Mouse (Mus musculus): Measurements from ENCODE around the gene Calm2.
A peak's percentile ranks its signal among the peaks of the same experiment; 100 is the strongest.

Calm2 gene

DNA sequence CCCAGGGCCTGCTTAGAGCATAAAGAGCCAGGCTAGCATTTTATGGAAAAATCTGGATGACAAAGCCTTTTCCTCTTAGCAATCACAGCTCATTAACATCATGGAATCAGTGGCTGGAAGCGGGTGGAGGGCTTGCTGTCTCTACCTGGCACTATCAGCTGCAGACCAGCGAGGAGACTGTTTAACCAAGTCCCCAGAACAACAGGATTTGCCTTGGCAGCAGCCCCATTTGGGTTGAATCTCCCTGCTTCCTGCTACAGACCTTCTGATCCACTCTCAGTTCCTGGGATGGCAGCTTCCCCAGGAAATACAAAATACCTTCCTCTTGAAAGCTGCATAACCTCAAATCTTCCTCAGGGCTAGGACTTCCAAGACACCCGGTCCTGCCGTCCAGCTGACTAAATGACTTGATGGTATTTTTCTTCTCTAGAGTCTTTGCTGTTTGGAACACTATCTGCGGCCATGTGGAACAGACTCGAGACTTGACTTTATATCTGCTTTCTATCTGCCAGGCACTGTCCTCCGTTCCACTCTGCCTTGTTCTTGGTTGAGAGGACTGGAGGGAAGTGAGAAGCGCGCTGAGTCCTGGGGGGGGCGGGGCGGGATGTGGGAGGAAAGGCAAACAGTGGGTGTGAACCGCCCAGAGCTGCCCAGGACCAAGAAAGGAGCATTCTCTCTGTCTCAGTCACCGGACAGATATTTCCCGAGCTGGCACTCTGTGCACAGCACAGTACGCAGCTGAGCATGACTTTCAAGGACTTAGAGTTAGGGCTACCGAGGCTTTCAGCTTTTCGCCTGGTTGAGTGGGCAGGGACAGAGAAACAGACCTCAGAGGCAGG lies 12.4 kb upstream of the Calm2 start:
- DNase-seq: peak; percentile 71

DNA sequence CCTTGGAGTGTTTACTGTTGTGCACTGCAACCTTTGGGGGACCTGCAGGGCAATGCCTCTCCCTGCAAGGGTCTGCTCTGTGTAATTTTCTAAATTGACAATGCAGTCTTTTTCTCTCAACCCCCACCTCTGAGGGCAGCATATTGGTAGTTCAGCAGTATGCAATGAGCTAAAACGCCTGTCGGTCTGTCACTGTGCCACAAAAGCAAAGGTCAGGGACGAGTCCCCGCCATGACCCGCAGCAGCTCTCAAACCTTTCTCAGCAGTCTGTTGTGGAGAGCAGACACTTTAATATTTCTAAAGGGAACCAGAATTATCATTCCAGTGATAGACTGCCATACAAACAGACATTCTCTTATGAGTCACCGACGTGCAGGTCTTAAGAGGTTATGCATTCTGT lies 11.2 kb upstream of the Calm2 start:
- no peak for DNase-seq

DNA sequence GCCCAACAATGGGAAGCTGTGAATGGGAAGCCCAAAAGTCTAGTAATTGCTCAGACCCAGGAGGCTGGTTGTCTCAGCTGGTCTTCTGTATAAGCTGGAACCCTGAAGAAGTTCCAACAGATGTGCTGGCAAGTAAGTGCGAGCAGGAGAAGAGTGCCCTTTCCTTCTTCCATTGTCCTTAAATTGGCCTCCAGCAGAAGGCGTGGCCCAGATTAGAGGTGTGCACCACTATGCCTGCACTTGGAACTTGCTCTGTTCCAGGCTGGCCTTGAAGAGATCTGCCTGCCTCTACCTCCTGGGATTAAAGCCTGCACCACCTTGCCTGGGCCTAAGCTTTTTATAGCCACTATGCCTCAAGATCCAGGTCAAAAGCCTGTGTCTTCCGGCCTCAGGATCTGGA lies 7.4 kb upstream of the Calm2 start:
- no peak for DNase-seq

DNA sequence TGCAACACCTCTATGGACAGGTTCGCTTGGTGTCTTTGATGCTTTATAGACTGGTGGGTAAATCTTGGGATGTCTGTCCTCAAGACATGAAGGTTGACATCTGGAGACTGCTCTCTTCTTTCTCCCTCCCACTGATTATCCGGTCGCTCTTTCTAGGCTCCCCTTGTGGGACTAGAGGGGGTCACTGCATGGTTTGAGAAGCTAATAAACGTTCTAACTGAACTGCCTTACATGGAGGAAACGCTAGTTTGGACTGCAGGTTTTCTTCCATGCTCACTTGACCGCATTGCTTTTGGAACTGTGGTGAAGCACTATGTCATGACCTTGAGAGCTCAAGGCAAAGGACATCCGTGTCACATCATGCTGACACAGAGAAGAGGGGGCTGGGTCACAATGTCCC lies 6.6 kb upstream of the Calm2 start:
- DNase-seq: no peak

DNA sequence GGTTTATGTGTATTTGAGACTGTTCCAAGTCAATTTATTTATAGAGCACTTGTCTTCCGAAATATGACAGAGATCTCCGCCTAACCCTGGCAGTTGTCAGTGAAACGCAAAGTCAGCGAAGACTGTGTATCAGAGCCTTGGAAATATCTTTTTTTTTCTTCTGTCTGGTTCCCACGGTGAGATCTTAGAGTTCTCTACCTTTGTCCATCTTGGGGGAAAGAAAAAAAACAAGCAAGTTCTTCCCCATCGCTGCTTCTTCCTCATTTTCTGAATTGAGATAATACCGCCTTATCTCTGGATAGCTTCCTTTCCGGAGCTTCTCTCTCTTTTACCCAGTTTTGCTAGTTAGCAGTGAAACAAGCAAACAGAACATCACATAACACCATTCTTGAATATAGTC lies 2.1 kb upstream of the Calm2 start:
- DNase-seq: no peak

DNA sequence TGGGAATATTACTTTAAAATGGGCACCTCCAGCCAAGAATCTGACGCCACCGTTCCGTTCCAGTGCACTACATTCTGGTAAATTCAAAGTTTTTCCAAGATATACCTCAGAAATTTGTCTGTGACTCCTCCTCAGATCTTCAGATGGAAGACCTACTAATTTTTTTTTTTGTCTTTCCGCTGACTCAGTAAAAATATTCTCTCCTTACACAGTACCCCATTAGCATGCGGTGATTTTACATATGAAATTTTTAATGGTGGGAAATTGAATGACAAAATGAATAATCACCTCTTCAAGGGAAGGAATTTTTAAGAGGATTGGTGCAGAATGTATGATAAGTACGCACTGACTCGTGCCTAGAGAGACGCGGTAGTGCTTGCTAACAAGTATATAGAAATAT lies 1.6 kb upstream of the Calm2 start:
- no peak for DNase-seq

DNA sequence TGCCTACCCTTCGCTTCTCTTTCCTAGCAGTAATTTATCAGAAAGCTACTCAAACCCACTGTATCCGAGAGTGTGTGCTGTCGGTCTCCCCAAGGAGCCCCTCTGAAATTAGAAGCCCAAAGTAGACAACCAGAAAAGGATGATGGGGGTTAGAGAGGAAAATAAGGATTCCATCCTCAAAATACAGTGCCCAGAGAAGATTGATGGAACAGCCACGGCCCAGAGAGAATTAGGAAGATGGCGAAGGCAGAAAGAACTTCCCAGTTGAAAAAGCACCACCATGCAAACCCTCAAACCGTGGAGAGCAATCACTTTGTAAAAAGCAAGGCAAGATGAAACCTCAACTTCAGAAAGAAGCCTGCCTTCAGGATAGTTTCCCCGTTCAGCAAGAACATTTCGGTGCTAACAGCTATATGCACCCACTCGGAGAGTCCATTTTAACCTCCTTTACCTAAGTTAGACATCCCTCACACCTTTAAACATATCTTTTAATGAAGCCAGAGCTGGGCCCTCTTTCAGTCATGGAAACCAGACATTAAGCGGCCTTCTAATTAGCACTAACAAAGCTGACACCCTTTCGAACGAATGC lies 971 bp upstream of the Calm2 start:
- DNase-seq: no peak

DNA sequence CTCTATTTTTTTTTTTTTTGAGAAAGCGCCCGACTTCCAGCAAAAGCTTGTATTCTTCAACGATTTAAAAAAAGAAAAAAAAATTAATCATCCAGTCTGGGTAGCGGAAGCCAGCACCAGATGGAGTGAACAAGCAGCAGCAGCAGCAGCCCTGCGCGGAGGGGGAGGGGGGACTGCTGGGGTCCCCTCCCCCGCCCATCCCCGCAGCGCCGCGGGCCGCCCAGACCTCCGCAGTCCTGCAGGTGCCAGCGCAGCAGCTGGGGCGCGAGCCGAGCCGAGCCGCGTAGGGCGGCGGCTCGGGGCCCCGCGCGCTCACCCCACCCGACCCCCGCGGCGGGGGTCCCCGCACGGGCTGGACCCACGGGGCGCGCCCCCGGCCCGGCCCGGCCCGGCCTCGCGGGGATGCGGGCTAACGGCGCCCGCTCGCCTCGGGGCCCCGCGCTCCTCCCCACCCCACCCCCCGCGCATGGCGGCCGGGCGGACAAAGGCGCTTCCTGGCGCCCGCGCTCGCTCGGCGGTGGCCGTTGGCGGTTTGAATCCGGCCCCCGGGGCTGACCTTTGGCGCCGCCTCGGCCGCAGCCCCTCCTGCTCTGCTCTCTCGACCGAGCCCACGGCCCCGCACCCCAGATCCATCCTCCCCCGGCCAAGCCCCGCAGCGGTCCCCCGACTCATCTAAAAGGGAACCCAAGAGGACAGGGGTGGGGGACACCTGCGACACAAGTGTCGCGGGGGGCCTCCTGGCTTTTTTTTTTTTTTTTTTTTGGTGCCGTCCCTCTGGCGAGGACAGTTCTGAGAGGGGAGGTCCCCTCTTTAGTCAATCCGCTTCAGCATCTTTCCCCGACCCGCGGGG lies 593 bp downstream of the Calm2 start:
- DNase-seq: peak; percentile 81

DNA sequence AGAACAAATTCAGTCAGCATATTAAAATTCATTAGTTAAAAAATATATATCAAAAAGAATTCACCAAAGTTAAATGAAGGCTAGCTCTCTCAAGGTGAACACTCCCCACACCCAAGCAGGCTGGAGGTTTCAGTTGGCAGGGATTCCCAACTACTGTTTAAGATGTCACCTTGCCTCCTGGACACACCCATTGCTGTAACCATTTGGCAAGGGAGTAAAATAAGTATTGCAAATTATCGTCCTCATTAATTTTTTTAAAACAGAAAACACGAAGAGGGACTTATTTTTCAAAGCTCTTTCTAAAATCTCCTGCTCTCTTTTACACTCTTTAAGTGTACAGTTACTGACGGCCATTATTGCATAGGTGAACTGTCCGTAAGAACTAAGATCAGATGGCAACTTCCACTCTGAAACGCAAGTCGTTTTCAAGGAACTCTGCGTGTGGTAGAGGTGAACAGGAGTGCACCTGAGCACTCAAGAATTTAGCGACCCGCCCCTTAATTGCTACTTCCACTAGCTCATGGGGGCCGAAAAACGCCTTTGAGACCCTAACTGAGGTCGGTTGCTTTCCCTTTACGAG lies 1.3 kb downstream of the Calm2 start:
- DNase-seq: no peak

DNA sequence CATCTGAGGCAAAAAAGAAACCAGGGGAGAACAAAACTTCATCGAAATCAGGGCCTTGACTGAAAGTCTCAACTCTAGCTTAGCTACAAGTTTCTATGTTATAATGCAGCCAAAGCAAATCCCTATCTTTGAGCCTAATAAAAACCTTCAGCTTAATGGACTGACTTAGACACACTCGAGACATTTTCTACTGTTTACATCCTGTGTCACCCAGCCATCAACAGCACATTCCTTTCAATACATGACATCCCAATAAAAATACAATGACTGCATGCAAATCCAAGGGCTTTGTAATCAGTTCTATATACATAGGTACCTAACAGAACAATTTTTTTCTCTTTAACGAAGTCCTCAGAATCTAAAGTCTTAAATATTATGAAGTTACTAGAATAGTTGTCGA lies 2.0 kb downstream of the Calm2 start:
- no peak for DNase-seq

DNA sequence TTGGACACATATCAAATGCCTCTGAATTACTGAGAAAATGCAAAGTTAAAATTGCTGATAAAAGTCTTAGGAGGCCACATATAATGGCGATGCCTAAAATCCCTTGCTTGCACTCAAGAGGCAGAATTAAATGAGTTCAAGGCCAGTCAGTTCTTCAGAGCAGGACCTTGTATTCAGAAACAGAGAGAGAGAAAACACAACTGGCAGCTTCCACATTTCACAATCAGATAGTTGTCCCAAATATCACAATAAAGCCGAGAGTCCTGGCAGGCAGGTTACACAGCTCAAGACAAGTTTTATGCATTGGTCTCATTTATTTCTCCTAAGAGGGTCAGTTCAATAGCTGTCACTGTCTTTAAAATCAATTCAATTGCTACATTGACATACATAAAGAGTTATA lies 5.2 kb downstream of the Calm2 start:
- DNase-seq: no peak

DNA sequence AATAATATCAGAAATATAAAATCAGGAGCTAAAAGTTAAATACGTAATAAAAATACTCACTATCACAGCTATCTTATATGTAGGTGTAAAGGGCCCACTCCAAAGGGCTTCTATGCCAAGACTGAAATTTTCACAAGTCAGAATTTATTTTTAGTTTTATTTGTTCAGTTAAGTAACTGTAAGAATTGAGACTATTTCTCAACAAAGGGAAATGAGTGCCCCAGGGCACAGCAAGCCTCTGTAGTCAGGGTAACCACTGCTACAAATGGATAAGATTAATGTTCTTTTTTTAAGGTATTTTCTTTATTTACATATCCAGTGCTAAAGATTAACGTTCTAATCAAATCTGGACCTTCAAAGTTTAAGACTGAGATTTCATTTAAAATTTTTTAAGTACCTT lies 7.3 kb downstream of the Calm2 start:
- no peak for DNase-seq

DNA sequence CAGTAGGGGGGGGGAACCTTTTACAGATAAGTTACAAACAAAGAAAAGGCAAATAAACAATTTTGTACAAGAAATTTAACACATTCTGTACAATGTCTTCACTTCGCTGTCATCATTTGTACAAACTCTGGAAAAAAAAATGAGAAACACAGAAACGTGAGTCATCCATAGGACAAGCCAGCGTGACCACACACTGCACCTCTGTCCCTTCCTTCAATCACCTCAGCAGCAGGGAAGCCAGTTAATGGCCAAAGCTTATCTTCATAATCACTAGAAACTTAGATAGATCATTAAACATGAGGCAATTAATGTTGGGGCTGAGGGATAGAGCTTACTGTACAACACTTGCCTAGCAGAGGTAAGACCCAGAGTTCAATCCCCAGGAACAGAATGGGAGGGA lies 12.8 kb downstream of the Calm2 start:
- no peak for DNase-seq

DNA sequence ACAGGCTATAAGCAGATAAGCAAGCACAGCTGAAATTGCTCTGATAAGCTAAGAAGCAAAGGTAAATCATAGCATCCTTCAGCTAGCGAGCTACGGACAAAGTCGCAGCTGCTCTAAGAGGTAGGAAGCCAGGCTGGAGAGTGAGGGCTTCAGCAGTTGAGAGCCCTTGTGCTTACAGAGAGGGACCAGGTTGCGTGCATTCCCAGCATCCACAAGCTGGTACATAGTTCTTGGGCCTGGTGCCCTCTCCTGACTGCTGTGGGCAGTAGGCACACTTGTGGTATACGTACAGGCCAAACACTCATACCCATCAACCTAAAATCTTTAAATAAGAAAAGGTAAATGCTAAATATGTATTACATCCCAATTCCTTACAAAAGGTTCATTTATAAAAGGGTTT lies 14.0 kb downstream of the Calm2 start:
- no peak for DNase-seq

DNA sequence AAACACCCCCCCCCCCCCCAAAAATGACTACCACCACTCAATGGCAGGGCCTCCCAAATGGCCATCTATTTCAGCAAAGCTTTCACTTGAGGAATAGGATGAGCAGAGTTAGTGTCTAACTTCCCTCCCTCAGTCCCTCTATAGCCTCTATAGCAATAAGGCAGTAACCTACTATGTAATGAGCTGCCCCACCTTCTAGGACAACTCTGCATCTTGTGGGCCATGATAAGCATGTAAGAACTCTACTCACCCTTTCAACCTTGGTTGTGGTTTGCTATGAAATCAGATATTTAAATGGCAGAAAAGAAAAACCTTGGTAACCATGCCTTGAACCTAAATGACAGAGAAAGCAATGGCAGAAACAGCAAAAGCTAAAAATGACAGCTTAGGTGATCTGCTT lies 14.4 kb downstream of the Calm2 start:
- DNase-seq: no peak

DNA sequence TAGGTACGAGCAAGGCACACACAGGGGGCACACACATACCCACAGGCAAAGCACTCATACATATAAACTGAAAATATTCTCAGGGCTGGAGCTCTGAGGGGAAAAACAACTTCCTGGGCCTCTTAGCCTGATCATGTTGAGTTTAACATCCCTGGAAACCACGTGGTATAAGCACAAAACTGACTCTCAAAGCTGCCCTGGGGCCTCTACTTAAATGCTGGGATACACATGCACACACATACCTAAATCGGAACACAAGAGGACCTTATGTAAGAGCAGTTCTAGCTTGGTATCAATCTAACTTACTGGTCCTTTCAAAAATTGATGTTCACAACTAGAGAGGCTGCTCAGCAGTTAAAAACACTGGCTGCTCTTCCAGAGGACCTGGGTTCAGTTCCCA lies 17.3 kb downstream of the Calm2 start:
- no peak for DNase-seq

DNA sequence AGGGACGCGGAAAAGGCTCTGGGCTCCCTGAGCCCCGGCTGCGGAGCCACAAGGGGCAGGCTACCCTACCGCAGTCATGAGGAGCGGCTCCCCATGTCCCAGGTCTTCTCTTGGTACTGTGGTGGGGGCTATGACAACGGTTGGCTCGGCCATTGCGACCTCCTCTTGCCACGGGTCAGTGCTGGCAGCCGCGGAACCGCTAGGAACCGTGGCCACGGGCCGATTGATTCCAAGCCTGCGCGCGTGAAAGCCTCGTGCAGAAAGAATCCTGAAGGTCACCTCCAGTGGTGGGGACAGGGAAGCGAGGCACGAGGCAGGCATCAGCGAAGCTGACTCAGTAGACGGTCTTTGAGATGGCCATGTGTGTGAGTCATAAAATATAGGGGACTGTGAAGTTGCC lies 19.2 kb downstream of the Calm2 start, which contains the start of gene Stpg4:
Gene Stpg4, minus strand, starts transcription at position 231 of the 400 bp plus-strand sequence.
- no peak for DNase-seq

DNA sequence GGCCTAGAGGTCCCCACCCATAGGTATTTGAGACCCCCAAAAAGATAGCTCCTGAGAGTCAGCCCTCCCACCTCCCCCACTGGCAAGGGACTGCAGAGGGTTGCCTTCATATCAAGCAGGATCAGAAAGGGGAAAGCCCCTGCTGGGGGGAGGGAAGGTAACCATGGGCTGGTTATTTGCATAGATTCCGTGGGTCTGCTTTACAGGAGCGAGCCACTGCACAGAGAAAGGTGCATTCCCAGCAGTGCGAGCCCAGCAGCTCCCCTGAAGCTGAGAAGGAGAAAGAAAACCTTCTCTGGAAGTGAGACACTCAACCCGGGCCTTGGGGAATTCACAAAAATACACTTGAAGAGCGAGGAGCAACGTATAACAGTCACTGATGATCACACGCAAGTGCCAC lies 28.7 kb downstream of the Calm2 start:
- no peak for DNase-seq

DNA sequence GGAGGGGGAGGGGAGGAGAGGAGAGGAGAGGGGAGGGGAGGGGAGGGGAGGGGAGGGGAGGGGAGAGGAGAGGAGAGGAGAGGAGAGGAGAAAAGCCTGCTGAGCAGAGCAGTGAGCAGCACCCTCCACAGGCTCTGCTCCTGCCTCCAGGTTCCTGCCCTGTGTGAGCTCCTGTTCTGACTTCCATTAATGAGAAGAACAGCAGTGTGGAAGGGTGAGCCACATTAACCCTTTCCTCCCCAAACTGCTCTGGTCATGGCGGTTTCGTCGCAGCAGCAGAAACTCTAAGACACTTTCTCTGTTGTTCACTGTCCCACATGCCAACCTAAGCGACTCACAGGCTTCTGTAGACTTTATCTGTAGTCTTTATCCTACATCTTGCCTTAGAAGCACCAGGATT lies 40.1 kb downstream of the Calm2 start:
- DNase-seq: no peak

DNA sequence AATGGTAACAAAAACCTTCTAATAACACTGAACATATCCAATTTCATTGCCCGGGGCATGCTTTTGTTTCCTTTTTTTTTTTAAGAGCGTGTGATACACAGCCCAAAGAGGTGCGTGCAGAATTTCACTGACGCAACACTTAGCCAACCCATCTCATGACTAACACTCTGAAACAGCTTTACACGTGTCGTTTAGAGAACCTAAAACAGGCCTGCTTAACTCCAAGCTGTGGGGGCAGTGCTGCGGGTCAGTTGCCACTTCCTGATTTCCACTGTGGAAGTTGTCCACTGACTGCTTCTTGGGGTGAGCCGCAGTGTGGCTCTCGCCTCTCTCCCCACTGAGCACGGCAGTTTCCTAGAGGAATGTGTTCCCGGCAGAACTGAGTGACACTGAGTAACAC lies 41.2 kb downstream of the Calm2 start:
- DNase-seq: no peak

DNA sequence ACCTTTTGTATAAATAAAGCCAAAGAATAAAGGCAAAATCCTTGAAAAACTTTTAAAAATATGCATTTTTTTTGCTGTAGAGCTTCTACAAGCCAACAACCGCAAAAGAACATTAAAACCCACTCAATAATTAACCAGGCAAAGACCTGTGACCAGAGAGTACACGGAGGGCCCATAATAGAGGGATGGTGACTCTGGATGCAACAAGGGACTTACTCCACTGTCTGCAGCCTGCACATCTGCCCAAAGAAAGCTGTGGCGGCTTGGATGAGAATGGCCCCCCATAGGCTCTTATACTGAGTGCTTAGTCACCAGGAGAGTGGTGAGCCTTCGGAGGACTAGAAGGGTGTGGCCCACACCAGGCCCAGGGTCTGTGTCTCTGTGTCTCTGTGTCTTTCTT lies 43.3 kb downstream of the Calm2 start:
- no peak for DNase-seq

DNA sequence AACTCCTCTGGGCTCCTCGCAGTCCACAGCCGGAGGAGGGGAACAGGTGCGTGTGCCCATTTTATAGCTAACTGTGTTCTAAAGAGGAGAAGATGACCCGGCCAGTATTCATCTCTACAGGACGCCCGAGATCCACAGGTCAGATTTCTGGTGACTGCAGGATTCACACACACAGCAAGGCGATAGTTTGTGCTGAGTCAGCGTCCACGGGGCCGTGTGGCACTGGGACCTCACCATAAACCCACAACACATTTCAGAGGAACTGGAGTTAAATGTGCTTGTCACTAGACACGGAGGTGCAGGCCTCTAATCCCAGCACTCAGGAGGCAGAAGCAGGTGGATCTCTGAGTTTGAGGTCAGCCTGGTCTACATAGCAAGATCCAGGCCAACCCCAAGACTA lies 44.3 kb downstream of the Calm2 start:
- DNase-seq: no peak

DNA sequence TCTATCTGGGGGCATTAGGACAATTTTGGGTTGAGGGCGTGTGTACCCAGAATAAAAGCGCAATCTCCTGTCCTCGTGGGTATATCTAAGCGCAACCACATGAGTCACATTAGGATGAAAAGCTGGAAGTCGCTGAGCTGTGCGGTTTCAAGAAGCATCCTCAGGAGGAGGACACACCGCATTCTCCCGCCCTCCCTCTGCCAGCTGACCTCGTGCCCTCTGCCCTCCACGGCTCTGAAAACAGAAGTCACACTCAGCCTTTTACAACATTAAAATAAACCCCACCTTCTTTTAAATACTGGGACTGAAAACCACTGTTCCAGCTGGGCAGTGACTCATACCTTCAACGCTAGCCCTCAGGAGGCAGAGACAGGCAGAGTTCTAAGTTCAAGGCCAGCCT lies 49.6 kb downstream of the Calm2 start:
- no peak for DNase-seq

DNA sequence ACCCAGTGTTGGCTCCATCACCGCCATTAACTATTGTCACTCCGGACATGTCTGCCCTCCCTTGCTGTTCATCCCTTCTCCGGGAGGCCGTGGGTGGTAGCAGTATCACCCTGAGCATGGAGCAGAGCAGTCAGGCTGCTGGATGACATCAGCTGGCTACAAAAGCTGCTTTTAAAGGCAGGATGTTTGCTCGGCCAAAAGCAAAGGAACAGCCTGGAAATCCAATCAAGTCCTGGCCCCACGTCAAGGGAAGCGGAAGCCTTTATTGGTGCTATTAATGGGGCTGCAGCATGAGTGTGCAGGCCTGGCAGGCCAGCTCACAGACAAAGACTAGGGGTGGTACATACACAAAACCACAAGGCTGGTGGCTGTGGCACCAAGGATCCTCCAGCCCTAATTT lies 55.5 kb downstream of the Calm2 start:
- no peak for DNase-seq

Data from cerebellum, adult 11-12 months (tissue).